Mouse (Mus musculus) 416B (cell line): ENCODE measurements around the gene Gas2l3.

Source experiments
- DNase-seq: peaks from one replicate; pipeline ENCODE4 v3.0.0; 2011; ENCODE audit warnings: low read depth

The Gas2l3 gene

GRCm38 (mm10) chr10:89395823-89396222 is 47.9 kb downstream of the Gas2l3 start:
- peak; percentile 81 for DNase-seq

GRCm38 (mm10) chr10:89395321-89395720 is 48.4 kb downstream of the Gas2l3 start:
- peak; percentile 21 for DNase-seq

DNA sequence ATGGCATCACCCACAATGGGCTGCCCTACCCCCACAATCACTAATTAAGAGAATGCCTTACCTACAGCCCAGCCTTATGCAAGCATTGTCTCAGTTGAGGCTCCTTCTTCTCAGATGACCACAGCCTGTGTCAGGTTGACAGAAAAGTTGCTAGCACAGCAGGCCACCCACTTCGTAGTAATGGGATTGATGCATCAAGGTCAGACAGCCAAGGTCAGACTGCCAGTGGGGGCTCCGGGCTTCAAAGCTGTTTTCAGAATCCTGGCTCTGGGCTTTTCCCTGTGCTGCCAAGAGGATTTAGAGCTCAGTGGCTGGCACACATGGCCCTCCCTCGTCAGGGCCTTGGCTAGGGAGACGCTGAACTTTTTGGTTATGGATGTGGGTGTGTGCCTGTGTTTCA is 51.1 kb downstream of the Gas2l3 start:
- no peak for DNase-seq

- no peak for DNase-seq
Measured at GRCm38 (mm10) chr10:89391571-89392163, 52.1 kb downstream of the Gas2l3 start.

GRCm38 (mm10) chr10:89386461-89386860 is 57.3 kb downstream of the Gas2l3 start:
- no peak for DNase-seq

DNA sequence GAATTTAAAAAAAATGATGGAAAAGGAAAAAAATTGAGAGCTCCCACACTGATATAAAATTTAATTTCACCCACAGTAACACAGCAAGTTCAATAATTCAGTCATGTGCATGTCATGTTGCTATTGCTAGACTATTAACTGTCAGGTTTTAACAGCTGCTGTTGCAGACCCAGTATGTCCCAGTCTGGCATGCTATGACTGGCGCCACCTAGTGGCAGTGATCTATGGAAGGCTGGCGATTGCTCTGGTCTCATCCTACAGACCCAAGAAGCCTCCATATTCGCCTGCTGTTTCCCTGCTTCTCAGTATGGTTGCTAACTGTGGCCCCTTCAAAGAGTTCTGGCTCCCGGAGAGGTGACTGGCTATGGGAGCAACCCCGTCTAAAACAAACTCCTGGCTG is 60.3 kb downstream of the Gas2l3 start:
- DNase-seq: peak; percentile 78

DNA sequence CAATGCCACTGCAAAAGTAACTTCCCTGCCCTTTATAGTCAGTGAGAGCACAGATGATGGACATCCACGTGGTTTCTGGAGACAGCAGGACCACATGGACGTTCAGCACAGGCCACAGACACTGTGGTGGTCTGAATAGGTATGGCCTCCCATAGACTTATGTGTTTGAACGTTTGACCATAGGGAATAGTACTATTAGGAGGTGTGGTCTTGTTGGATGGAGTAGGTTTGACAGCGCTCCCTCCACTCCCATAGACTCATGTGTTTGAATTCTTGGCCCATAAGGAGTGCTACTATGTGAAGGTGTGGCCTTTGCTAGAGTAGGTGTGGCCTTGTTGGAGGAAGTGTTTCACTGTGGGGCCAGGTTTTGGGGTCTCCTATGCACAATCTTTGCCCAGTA is 66.0 kb downstream of the Gas2l3 start:
- no peak for DNase-seq

- no peak for DNase-seq
Measured at GRCm38 (mm10) chr10:89370051-89370450, 73.7 kb downstream of the Gas2l3 start.

DNA sequence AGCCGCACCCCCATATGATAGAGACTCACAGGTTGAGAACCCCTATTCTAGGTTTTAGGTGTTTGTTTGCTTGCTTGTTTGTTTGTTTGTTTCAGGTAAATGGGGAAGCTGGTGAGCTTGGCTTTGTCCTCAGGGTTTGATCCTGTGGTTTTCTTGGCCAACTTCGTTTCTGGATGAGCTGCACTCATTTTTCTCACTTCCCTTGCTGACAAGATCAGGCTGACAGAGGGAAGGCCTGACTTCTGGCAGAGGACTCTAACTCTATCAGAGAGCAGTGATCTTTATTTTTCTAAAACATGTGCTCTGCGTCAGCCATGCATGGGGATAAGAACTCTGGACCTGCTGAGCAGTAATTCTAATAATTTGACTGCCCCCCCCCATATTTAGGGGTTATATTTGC is 84.8 kb downstream of the Gas2l3 start:
- no peak for DNase-seq
